Mouse (Mus musculus): ENCODE data around the gene Wasf2.

Wasf2 gene

DNA sequence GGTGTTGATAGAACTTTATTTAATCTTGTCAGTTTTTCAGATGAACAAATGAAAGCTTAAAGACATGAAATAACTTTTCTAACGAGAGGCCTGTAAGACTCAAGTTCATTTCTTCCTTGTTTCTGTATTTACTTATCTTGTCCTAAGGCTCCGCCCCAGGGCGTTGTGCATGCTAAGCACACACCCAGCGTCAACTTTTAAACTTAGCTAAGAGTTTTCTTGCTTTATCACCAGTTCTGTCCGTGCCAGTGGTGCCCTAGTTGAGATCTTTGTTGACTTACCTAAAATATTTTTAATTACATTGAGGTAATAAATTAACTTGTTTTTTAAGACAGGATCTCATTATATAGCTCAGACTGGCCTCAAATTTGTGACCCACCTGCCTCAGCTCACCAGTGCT lies 48.0 kb downstream of the Wasf2 start:
- DNase-seq, result no peak

DNA sequence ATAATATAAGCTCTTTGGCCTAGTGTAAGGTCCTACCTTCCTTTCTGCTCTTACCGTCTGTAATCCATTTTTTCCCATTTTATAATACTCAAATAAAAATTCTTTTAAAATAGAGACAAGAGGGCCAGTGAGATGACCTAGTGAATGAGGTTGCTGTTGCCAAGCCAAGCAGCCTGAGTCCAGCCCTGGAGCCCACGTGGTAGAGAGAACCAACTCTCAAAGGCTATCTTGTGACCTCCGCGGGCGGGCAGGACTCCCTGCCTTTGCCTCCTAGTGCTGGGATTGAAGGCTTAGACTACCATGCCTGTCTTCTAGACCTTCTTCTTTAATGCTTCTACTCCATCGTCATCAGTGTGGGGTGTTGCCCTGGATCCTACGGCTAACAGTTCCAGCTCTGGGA lies 49.0 kb downstream of the Wasf2 start:
- DNase-seq, result no peak

DNA sequence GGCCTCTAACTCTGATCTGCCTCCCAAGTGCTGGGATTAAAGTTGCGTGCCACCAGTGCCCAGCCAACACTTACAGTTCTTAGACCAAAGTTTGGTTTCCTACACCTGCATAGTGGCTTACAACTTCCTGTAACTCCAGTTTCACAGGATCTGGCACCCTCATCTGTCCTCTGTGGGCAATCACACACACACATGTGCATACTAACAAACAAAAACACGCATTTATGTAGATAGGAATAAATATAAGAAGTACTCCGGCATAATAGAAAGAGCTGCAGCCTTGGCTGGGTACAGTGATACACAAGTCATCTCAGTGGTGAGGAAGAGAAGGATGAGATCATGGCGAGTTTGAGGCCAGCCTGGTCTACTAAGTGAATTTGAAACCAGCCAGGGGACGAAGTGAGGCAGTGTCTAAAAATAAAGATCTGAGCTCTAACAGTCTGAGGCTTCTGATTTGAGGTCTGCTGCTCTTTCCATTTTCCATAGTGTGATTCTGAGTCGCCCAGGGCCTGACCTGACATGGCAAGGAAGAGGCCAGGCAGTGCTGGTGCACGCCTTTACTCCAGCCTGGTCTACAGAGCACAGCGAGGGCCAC lies 52.2 kb downstream of the Wasf2 start:
- no peak for DNase-seq

DNA sequence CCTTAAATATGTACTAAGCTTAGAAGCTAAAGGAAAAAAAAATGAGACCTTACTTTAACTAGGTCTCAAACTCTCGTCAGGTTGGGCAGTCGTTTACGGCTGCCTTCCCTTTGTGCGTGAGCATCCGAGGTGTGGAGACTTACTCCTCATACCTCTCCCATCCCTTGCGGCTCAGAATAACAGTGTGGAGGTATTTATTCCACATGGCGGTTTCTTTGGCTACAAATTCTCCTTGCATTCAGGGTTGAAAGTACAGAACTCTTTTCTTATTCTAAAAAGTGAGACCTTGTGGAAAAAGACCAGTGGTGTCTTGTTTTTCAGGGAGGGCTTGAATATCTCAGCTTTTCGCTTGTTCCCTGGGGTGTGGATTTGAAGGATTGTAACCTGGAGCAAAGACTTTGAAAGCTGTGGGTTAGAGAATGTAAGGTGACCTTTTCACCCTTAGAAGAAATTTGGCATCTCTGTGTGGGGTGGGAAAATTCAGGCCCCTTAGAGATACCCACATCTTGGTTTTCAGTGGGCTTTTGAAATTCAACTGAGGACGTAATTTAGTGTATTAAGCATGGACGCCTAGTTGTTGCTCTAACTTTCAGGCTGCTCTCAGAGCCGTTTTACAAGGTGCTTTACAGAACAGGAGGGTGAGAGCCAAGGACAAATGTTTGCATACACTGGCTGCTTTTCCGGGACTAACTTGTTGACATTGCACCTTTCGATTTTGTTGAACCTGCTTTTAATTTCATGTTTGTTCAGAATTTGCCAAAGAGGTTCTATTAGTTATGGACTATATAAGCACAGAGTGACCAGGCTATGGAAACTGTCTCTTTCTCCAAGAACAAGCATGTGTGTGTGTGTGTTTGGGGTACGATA lies 54.0 kb downstream of the Wasf2 start:
- DNase-seq, result no peak

DNA sequence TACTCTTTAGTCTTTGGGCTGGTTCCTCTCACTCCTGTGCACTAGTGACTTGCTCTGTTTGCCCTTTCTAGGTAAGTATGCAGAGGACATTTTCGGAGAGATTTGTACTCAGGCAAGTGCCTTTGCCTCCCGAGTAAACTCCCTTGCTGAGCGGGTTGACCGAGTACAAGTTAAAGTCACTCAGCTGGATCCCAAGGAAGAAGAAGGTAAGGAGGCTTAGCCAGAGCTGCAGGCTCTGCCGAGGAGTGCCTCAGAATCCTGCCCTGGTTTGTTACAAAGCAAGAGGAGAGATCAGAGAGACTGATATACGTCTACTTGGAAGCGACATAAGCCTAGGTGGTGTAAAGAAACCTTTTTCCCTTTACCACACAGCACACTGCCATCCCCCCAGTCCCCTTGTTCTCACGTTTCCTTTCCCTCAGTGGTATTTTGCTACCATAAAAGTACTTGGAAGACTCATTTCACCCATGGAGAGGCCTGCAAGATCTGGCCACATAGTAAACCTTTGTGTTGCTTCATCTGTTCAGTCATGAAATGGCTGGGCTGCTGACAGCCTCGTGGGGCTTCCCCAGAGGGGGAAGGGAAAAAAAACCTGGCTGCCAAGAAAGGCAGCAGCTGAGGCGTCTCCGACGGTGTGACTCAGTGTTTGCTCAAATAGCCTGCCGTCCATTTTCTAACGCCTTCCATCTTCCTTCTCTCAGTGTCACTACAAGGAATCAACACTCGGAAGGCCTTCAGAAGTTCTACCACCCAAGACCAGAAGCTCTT lies 54.8 kb downstream of the Wasf2 start:
- DNase-seq, result peak; percentile 60

DNA sequence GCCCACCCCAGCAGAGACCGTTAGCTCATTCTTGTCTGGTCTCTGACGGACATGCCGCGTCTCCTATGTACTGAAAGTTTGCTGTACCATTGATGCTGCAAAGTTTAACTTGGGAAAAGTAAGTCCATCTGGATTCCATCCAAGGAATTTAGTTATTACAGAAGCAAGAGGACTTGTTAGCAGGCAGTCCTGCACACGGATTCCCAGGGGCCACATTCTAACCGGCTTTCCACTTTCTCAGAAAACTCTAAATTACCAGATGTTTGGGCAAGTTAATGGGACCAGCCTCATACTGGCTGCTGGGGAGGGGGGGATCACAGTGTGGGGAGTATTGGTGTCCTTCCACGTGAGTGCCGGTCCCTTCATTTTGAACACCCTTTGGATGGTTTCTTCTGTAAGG lies 55.6 kb downstream of the Wasf2 start:
- DNase-seq, result no peak

DNA sequence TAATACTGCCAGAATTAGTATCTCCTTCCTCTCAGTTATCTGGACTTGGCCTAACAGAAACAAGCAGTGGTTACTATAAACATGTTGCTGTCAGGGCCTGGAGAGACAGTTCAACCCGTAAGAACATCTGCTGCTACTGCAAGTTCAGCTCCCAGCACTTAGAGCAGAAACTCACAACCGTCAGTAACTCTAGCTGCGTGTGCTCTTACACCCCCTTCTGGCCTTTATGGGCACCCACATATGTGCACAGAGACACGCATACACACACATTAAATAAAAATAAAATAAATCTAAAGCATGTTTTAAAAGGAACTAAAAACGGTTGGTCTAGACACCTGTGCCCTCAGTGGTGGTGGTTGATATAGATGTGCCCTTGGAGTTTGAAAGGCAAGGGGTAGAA lies 56.6 kb downstream of the Wasf2 start:
- DNase-seq, result no peak

DNA sequence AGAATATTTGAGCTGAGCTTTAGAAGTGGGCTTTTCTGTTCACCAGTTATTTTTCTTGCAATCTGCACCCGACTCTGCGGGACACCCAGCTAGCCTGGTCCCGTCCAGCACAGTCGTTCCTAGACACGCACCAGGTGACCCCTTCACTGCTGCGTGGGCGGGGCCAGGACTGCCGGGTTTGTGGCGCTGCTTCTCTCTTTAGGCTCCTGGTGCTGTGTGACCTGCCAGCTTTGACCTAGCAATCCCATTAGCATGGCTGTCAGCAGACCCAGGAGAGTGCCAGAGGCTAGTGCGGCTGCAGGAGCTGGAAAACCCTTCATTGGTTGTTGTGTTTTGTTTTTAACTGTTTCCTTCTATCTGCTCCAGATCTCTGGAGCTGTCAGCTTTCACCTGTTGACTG lies 59.1 kb downstream of the Wasf2 start:
- no peak for DNase-seq

DNA sequence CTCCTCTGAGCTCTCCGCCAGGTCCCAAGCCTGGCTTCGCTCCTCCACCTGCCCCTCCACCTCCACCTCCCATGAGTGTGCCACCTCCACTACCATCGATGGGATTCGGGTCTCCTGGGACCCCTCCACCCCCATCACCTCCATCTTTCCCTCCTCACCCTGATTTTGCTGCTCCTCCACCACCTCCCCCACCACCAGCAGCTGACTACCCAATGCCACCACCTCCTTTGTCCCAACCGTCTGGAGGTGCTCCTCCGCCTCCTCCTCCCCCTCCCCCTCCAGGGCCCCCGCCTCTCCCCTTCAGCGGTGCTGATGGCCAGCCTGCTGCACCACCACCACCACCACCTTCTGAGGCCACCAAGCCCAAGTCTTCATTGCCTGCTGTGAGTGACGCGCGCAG lies 64.2 kb downstream of the Wasf2 start:
- no peak for DNase-seq

DNA sequence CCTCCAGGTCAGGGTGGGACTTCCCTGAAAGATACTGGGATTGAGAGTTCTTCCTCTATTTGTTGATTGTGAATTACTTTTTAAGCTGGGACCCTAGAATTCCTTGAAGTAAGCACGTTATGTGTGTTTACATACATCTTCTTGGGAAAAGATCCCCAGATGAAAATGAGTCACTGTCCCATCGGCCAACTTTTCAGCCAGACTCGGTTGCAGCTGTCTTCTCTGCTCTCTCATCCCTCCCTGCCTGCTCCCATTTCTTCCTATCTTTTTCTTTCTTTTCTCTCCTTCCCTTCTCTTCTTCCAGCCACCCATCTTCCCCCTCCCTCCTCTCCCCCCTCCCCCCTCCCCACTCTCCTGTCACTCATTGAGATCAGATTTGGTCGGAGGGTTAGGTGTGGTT lies 64.7 kb downstream of the Wasf2 start:
- no peak for DNase-seq

DNA sequence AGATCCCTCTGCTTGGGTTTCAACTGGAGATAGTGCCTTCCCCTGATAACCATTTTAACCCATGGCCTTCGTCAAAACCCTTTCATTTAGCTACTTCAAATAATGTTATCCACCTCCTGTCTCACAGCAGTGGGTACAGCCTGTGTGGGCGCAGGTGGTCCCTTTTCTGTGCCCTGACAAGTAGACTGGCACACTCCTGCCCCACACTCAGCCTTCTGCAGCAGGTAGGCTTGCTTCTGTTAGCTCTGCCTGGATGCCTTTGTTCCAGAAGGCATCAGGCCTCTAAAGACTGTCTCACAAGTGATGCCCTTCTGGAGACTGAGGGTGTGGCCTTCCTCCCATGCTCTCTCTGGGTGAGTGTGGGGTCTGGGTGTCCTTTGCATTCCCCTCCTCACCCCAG lies 65.8 kb downstream of the Wasf2 start:
- no peak for DNase-seq

DNA sequence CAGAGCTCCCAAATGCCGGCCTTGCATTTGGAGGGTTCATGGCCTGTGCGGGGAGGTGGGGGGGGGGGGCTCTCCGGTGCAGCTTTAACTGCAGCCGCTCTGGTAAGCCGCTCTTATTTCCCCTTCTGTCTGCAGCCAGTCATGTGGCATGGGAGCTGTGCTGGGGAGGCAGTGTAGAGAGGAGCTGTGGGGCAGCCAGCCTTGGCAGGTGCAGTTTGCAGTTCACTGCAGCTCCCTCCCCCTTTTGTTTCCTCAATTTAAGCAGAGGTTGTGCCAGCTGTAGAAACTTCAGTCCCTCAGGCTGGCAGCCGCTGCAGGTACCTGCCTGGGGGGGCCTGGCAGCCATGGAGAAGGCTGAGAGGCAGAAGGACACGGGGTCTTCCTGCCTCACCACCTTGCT lies 66.5 kb downstream of the Wasf2 start:
- DNase-seq, result no peak

DNA sequence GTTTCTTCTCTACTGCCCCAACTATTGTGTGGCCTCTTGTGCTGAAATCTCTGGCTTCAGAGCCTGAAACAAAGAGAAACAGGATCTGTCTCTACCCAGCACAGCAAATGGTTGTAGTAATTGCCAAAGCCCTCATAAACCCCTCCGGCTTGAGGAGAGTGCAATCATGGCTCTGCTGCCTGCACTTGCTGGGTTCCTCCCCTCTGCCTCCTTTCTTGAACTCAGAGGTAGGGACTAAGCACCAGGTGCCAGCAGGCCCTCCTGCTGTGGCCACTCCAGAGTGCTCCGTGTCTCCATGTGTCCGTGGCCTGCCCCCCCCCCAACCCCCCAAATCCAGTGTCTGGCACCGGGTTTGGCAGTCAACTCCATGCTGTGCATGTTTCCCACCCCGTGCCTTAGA lies 67.0 kb downstream of the Wasf2 start:
- no peak for DNase-seq

DNA sequence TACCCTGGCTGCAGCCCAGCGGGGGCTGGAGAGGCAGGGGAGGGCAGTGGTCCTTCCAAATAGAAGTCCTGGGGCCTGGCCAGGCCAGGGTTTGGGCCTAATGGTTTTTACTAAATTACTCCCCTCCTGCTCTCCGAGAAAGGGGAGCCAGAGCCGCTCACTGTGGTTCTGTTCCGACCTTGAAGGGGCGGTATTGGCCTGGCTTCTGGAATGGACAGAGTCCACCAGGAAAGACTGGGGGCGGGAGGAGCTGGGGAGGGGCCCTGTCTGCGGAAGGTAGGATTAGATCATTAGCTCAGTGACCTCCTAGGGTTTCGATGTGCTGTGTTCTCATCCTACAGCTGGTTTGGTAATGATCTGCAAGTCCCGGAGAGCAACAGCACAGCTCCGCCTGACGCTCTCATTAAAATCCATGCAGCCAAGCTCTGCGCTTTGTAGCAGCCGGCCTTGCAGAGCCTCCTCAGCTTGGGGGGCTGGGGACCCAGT lies 67.5 kb downstream of the Wasf2 start:
- DNase-seq, result peak; percentile 55

DNA sequence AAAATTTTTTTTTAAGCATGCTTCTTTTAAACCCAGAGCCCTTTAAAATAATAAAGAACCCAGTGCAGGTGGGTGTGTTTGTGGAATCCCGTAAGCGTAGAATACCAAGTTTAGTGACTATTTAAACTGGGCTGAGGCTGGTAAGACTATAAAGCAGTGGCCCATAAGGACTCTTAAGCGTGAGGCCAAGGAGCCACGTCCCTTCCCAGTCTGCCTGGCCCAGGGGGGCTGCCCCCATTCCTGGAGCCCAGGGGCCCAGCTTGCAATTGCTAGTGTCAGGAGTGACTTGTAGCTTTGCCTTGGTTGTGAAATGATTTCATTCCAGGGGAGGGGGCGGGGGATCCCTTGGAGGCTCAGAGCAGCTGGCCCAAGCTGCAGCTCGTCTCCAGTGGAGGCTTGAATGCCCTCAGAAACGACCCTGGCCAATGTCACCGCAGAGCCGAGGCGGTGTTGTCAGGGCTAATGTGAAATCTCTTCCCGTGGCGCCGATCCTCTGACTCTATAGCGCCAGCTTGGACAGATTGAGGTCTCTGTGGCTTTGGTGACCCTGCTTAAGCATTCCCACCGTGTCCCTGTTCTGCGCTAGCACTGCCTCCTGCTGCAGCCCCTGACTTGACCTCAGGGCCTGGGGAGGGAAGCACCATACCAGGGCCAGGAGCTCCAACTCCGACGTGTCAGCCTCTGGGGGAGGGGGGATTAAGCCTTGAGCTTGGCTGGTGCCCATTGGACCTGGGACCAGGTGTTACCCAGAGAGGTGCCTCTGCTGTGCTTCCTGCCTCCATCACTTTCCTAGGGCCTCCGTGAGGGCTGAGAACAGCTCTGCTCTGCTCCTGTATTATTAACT lies 68.3 kb downstream of the Wasf2 start:
- DNase-seq, result peak; percentile 77

DNA sequence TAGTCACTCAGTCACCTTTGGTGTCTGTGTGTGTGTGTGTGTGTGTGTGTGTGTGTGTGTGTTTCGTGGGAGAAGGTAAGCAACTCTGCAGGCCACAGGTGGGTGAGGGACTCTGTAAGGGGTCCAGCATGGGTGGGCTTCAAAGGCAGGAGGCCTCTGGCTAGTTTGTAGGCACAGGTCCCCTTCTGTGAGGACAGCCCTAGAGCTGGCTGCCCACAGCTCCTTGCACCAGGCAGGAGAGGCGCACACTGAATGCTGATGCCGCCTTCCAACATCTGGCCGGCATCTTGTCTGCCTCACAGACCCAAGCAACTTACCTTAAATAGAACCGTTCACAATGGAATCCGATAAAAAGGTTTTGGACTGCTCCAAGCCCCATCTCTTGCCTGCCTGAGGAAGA lies 69.4 kb downstream of the Wasf2 start:
- no peak for DNase-seq

DNA sequence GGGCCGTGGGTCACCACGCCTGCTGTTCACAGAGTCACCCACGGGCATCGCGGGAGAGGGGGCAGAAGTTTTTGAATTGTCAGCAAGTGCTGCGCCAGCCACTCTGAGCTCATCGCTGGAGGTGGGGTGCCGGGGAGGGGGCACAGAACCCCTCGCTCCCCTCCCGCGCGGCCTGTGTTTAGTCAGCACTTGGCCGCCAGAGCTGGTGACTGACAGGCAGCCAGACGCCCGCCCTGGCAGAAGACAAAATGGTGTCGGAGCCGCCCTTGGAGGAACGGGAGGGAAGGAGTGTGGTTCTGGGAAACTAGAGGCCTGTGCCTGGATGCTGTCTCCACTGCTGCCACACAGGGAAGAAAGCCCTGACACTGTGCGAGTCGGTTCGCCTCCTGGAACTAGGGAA lies 70.0 kb downstream of the Wasf2 start:
- no peak for DNase-seq

DNA sequence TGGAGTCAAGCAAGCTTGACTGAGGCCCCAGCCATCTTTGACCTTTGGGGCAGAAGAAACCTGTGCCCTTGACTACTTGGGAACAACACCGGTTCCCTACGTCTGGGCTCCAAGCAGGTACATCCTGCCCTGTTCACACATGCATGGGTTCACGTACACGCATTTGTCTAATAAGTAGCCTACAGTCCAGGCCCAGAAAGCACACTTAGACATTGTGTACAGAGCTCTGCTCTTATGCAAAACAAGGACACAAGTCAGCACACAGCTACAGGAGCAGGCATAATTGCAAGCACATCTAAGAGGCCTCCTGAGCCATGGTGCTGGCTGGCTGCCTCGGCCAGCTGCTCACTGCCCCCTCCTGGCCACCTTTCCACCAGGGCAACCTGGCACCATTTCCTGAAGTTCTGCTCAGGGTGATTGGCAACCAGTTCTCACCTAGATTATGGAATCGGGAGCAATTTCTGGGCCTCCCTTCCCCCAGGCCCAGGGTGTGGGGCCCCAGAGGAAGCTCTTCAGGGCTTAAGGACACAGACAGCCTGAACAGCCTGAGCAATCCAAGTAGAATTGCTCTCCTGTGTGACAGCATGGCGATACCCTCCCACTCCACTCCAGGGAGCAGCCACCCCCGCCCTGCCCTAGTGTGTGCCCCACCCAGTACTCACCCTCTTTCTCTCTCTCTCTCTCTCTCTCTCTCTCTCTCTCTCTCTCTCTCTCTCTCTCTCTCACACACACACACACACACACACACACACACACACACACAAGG lies 70.9 kb downstream of the Wasf2 start:
- DNase-seq, result peak; percentile 54

DNA sequence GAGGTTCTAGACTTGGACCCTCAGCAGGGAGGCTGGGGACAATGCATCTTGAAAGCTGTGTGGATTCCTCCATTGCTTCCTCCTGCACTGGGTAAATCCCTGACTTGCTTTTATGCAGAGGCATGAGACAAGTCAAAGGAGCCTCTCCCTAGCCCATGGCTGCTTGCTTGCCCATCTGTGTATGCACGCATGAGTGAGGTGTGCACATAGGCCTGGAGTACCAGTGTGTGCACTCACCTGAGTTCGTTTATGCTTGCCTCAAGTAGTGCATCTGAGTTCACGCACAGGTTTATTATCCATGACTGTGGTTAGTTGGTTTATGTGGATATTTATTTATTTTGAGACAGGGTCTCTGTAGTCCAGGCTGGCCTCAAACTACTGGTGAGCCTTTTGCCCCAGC lies 71.9 kb downstream of the Wasf2 start:
- no peak for DNase-seq

DNA sequence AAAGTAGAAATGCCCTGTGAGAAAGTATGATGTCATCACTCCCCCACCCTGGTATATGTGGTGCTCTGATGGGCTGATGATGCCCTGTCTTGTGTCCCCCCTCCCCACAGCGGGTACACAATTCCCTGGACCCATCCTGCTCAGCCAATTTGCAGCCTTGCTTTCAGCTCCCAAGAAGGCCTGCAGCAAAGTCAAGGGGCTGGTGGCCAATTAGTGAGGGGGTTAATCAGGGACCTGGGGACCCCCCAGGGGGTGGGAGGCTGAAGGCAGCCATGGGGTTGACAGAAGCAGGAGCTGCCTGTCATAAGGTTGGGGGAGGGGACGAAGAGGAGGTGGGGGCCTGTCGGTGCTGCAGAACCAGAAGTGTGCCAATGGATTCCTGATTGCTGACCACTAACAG lies 73.3 kb downstream of the Wasf2 start:
- no peak for DNase-seq

DNA sequence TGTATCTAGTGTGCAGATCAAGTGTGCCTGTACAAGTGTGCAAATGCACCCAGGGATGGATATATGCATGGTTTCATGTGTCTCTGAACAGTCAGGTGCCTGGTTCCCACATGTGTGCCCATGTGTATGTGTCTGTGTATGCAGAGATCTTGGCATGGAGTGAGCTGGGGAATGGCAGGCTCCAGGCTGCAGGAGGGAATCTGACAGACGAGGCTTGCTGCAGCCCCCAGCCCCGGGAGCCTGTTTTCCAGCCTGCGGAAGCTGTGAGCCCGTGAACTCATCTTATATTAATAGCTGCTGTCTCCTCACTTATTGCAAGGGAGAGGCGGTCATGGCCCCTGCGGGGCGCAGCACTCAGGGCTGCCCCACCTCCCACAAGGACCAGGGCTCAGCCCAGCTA lies 74.1 kb downstream of the Wasf2 start:
- no peak for DNase-seq

DNA sequence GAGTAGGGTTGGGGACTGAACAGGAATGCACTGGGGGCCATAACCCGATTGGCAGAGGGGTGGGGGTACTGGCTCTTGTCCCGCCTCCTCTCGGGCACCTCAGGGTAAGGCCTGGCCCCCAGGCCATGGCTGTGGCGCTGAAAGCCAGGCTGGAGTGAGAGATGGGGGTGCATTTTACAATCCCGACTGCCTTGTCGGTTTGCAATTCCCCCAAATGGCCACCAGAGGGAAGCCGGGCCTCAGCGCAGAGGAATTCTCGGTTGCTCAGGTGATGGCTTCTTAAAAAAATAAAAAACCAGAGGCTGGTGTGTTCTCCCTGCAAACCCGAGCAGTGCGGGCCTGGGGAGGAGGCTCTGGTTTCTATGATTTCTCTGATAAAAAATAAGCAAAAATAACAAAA lies 79.1 kb downstream of the Wasf2 start:
- DNase-seq, result peak; percentile 75
